Mouse (Mus musculus) stomach, postnatal 0 days (tissue): ENCODE measurements around the gene Sema4b. TPM values are rescaled to one million over a fixed set of nuclear protein-coding genes. Genes with fewer than 3 reads are reported as not detected.

ENCODE experiments used
- ATAC-seq: fragments of 200-750 bp; cut with Nextera tagmentation; 2 replicates; pipeline ENCODE4 v1.8.0; 2017; ENCODE audit not compliant: low FRiP score, low TSS enrichment
- DNase-seq: peaks from one replicate; pipeline ENCODE4 v3.0.0-alpha.2; 2016; ENCODE audit warnings: low spot score
- H3K27ac ChIP-seq: fragments of 300-500 bp; sonication (generic); replicated peaks from 2 replicates; pipeline ENCODE4 v1.5.1; 2014; ENCODE audit warnings: mild to moderate bottlenecking, control low read depth
- H3K27me3 ChIP-seq: fragments of 300-500 bp; sonication (generic); 2 replicates; pipeline ENCODE4 v1.6.1; 2014; ENCODE audit warnings: low read length; ENCODE audit not compliant: control insufficient read depth, insufficient read depth
- H3K36me3 ChIP-seq: fragments of 300-500 bp; sonication (generic); 2 replicates; pipeline ENCODE4 v1.6.1; 2014; ENCODE audit warnings: low read length, mixed read lengths; ENCODE audit not compliant: control insufficient read depth, insufficient read depth
- H3K4me1 ChIP-seq: fragments of 300-500 bp; sonication (generic); replicated peaks from 2 replicates; pipeline ENCODE4 v1.6.1; 2014; ENCODE audit warnings: antibody characterized with exemption; ENCODE audit not compliant: control insufficient read depth, insufficient read depth
- H3K4me2 ChIP-seq: fragments of 300-500 bp; sonication (generic); replicated peaks from 2 replicates; pipeline ENCODE4 v1.6.1; 2014; ENCODE audit warnings: low read depth, mild to moderate bottlenecking, control low read depth, moderate library complexity
- H3K4me3 ChIP-seq: fragments of 300-500 bp; sonication (generic); 2 replicates; pipeline ENCODE4 v1.5.1; 2014; ENCODE audit warnings: low read depth, low read length, control low read depth
- H3K9ac ChIP-seq: fragments of 300-500 bp; sonication (generic); 2 replicates; pipeline ENCODE4 v1.6.1; 2014; ENCODE audit warnings: mild to moderate bottlenecking, low read length, control low read depth, mixed read lengths
- H3K9me3 ChIP-seq: fragments of 300-500 bp; sonication (generic); 2 replicates; pipeline ENCODE4 v1.6.1; 2016; ENCODE audit warnings: low read length; ENCODE audit not compliant: control insufficient read depth
- CTCF ChIP-seq: IDR thresholded peaks from 2 replicates; pipeline ENCODE4 v1.5.1; 2016; ENCODE audit warnings: antibody characterized with exemption, low read depth, mild to moderate bottlenecking, moderate library complexity
- EP300 ChIP-seq: optimal IDR thresholded peaks from 2 replicates; pipeline ENCODE3; 2016; ENCODE audit warnings: antibody characterized with exemption
- WGBS: fragments of 180-500 bp; shearing (Covaris S2); extraction: QIAGEN DNeasy Blood & Tissue Kit; methylation state at CpG from one replicate; pipeline ENCODE4 v1.1.7; 2014; 5-methylcytosine and 5-hydroxymethylcytosine counted together
- polyA plus RNA-seq: library from polyadenylated mRNA; unstranded; fragments of >200 nt; fragmentation: Nextera tagmentation; extraction: Ambion mirVana; gene quantifications from 2 replicates; pipeline ENCODE4 v1.2.1, GENCODE M21; 2015

Gene Sema4b
- polyA plus RNA-seq, 1 experiment from 2014 or later: 19.9 TPM

DNA sequence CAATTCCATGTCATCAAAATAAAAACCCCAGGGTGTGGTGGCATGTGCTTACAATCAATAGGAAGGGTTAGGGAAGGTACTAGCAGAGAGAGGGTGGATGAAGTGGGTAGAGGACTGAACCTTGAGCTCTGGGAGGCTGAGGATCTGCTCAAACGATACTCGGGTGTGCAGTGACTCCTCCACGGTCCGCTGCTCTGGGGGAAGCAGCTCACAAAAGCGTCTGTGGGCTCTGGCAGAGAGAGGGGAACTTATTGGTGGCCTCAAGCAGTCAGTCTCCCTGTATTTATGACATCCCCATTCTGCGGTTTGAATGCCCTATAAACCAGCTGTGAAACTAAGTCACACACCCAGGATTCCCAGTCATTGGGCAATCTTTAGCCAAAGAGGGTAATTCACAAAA is 43.6 kb downstream of the Sema4b start:
- H3K27ac ChIP-seq: peak overlapping the region; percentile 87; the same call in 1 of the 2 replicates
- ATAC-seq (no peak), DNase-seq (no peak)
- H3K9me3 ChIP-seq: no peaks in the 10 kb centered on the region
- WGBS: 61% methylated on average over 6 of the region's 6 CpGs
- H3K36me3 ChIP-seq: peaks cover 9% of the 10 kb centered on the region; the same call in 1 of the 2 replicates
- no peak overlapping the region for H3K4me3 ChIP-seq
- H3K9ac ChIP-seq: no peak overlapping the region
- H3K4me1 ChIP-seq: no peaks in the 10 kb centered on the region
- H3K27me3 ChIP-seq: no peaks in the 10 kb centered on the region
- no peak overlapping the region for H3K4me2 ChIP-seq
- TF ChIP-seq CTCF: no peak

DNA sequence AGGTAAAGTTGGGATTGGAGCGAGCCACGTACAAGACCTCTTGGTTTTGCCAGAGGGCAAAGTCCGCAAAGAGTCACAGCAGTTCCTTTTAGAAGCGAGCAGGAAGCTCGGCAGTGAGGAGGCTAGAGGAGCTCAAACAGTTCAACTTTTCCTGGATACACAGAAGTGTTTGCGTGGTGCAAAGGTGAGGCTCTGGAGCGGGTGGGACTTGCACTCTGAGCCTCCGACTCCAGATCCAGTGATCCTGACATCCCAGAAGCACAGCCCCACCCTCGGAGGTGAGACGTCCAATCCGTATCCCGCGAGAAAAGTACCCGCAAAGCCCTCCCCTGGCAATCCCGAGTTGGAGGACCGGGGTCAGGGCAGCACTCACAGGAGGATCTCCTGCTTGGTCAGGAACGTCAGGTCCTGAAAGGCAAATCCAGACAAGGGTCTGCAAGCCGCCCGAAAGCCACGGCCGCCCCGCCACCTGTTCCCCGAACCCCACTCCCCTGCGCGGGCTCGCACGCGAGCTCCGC is 45.4 kb downstream of the Sema4b start:
- Histone ChIP-seq H3K4me1 (no peaks in the 10 kb centered on the region), H3K9ac (peak overlapping the region; percentile 54), H3K9me3 (no peaks in the 10 kb centered on the region), H3K4me3 (peak overlapping the region; percentile 60), H3K27ac (peak overlapping the region; percentile 87), H3K27me3 (no peaks in the 10 kb centered on the region), H3K36me3 (peaks cover 8% of the 10 kb centered on the region; the same call in 1 of the 2 replicates), H3K4me2 (peak overlapping the region; percentile 75)
- DNase-seq: peak; percentile 82
- no peak for TF ChIP-seq EP300
- TF ChIP-seq CTCF: no peak
- ATAC-seq: peak; percentile 80
- under 1% methylated on average over 28 of the region's 29 CpGs for WGBS

DNA sequence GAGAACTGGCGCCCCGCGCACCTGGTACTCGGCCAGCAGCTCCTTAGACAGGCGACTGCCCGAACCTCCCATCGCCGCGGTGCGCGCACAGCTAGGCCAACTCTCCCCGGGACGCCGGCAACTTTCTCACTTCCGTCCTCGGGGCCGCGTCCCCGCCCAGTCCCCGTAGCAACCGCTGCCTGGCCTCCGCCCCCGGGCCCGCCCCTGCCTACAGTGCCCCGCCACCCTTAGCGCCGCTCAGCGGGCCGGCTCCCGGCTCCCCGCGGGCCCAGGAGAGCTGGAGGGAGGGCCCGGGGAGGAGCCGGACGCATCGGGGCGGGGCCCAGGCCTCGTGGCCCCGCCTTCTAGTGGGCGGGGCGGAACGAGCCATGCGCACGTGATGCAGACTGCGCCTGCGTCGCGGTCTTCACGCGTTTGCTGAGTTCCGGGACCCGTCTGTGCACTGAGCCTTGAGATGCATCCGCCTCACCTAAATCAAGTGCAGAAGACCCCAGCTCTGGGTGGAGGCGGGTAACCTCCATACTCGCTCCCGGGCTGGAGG is 45.9 kb downstream of the Sema4b start, which contains the start of the genes Cib1 and Gdpgp1:
Gene Cib1, minus strand, starts transcription at position 325 of the 541 bp plus-strand sequence.
Gene Gdpgp1, plus strand, starts transcription at position 377 of the 541 bp plus-strand sequence.
- Histone ChIP-seq H3K4me1 (no peaks in the 10 kb centered on the region), H3K4me2 (peak within 1 kb of the TSS; percentile 75), H3K27me3 (no peaks in the 10 kb centered on the region), H3K27ac (peak within 1 kb of the TSS; percentile 87), H3K9me3 (no peaks in the 10 kb centered on the region), H3K36me3 (peaks cover 3% of the 10 kb centered on the region; the same call in 1 of the 2 replicates), H3K4me3 (peak within 1 kb of the TSS; percentile 60), H3K9ac (peak within 1 kb of the TSS; percentile 63)
- DNase-seq: peak; percentile 98
- TF ChIP-seq CTCF (peak; percentile 24), EP300 (no peak)
- peak; percentile 98 for ATAC-seq
- 1% methylated on average over 54 of the region's 56 CpGs for WGBS

DNA sequence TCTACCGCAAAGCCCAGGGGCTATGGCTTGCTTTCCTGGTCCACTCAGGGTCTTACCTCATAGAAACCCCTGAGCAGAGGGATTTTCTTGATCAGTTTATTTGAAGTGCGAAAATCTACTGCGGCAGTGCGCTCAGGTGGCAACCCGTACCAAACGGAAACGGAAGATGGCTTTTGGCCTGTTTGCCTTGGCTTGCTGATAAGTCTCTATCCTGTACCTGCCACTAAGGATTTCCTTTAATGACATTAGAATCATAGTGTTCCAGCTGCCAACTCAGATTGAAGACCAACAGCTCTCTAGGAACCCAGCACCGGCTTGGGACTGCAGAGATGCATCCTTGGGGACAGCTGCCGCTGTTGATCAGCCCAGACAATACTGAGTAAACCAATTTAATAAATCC is 47.2 kb downstream of the Sema4b start:
- H3K4me2 ChIP-seq: peak overlapping the region; percentile 75
- H3K4me3 ChIP-seq: peak overlapping the region; percentile 60; the same call in 1 of the 2 replicates
- WGBS: 68% methylated on average over 9 of the region's 9 CpGs
- no peaks in the 10 kb centered on the region for H3K9me3 ChIP-seq
- no peaks in the 10 kb centered on the region for H3K4me1 ChIP-seq
- ATAC-seq (no peak), DNase-seq (no peak)
- no peak overlapping the region; the same call in 1 of the 2 replicates for H3K9ac ChIP-seq
- no peaks in the 10 kb centered on the region for H3K27me3 ChIP-seq
- peaks cover 8% of the 10 kb centered on the region; the same call in 1 of the 2 replicates for H3K36me3 ChIP-seq
- no peak for TF ChIP-seq CTCF
- H3K27ac ChIP-seq: no peak overlapping the region

DNA sequence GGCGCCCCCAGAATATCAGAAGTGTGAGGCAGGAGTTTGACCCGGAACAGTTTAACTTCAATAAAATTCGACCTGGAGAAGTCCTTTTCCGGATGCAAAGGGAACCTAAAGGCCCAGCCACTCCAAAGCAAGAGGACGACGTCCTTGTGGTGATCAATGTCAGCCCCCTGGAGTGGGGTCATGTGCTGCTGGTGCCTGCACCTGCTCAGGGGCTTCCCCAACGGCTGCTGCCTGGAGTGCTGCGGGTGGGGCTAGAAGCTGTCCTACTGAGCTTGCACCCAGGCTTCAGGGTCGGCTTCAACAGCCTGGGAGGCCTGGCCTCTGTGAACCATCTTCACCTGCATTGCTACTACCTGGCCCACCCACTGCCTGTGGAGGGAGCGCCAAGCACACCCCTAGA is 51.9 kb downstream of the Sema4b start:
- no peak overlapping the region for H3K4me2 ChIP-seq
- no peaks in the 10 kb centered on the region for H3K4me1 ChIP-seq
- no peaks in the 10 kb centered on the region for H3K9me3 ChIP-seq
- peaks cover 11% of the 10 kb centered on the region; the same call in 1 of the 2 replicates for H3K36me3 ChIP-seq
- DNase-seq (no peak), ATAC-seq (no peak)
- no peak overlapping the region for H3K27ac ChIP-seq
- TF ChIP-seq CTCF: no peak
- TF ChIP-seq EP300: no peak
- no peak overlapping the region for H3K4me3 ChIP-seq
- WGBS: 84% methylated on average over 10 of the region's 10 CpGs
- no peaks in the 10 kb centered on the region for H3K27me3 ChIP-seq
- H3K9ac ChIP-seq: no peak overlapping the region

DNA sequence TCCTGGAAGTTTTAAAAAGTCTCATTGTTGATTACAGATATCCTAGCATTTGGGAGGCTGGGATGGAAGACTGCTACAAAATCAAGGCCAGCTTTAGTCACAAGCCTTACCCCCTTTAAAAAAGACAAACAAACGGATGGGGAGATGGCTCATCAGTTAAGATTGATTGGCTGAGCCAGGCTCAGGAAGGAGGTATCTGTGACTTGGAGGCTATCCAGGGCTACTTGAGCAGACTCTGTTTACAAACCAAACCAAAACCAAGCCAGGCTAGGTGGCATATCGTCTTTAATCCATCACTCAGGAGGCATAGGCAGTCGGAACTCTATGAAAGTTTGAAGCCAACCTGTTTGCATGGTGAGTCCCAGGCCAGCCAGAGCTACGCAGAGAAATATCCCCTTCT is 55.0 kb downstream of the Sema4b start:
- DNase-seq (no peak), ATAC-seq (no peak)
- Histone ChIP-seq H3K27ac (no peak overlapping the region; the same call in 1 of the 2 replicates), H3K4me1 (no peaks in the 10 kb centered on the region), H3K9ac (no peak overlapping the region), H3K36me3 (peaks cover 11% of the 10 kb centered on the region; the same call in 1 of the 2 replicates), H3K4me2 (no peak overlapping the region), H3K27me3 (no peaks in the 10 kb centered on the region), H3K9me3 (no peaks in the 10 kb centered on the region), H3K4me3 (no peak overlapping the region)
- WGBS: 53% methylated on average over 4 of the region's 4 CpGs
- TF ChIP-seq CTCF (no peak), EP300 (no peak)
